16 mouse cellular contexts compared by ENCODE assay signal in genomic region chr14:21085666-21086065, GRCm38 (mm10). TPM values are rescaled to one million over a fixed set of nuclear protein-coding genes. Genes with fewer than 3 reads are reported as not detected.
DNase-seq lines count a peak whose midpoint lies in the region; ATAC-seq and TF ChIP-seq lines count a peak whose summit lies in the region.
"Had no signal": no experiment of that assay in that cellular context is flagged by ENCODE, and none has a peak within 500 bp of the region (broad histone marks: within the 10 kb centered on the region; RNA-seq: fewer than 3 reads in every experiment).

No protein-coding gene starts in this region.

- no peaks in the 10 kb centered on the region for H3K9me3 ChIP-seq in heart, embryonic 16.5 days (replicated peaks; ENCODE audit: control insufficient read depth, low read length)
- H3K9me3 ChIP-seq: hindbrain, embryonic 13.5 days; midbrain, embryonic 10.5 days; neural tube, embryonic 12.5 days had no signal

- peak; percentile 27 to 28 for DNase-seq in cerebellum, postnatal 10 days
- no peak for DNase-seq in cerebellum, postnatal 36 days
- no peak for DNase-seq in heart, postnatal 25 days (ENCODE audit: low spot score)
- DNase-seq in testis, postnatal 10 days (ENCODE audit: low spot score) = peak; percentile 52
- DNase-seq in testis, postnatal 14 days (ENCODE audit: low spot score) = no peak
- no peak for DNase-seq in left cerebral cortex, adult 2 months (ENCODE audit: extremely low spot score in 1 of 2, low spot score in 2 of 2)
- no peak for DNase-seq in natural killer cell, adult 2 months (ENCODE audit: low spot score in 2 of 2)
- DNase-seq: adrenal gland, postnatal 10 days; cerebellum, adult 11-12 months; layer of hippocampus, postnatal 36 days; thymus, postnatal 36 days had no signal

- WGBS in heart, embryonic 16.5 days = 65% methylated on average over 5 of the region's 5 CpGs

- no peak for TF ChIP-seq CTCF in left cerebral cortex, adult 2 months (IDR thresholded peaks at IDR 0.05)

- H3K4me1 ChIP-seq in heart, embryonic 16.5 days (ENCODE audit: control insufficient read depth, insufficient read depth, low read length) = peaks cover 45% of the 10 kb centered on the region

- no peak overlapping the region for H3K4me2 ChIP-seq in heart, embryonic 16.5 days (ENCODE audit: low read depth, low read length)
- H3K4me2 ChIP-seq: hindbrain, embryonic 13.5 days; neural tube, embryonic 12.5 days had no signal

- H3K36me3 ChIP-seq in heart, embryonic 16.5 days (ENCODE audit: control insufficient read depth, insufficient read depth) = no peaks in the 10 kb centered on the region
- H3K36me3 ChIP-seq: hindbrain, embryonic 13.5 days; midbrain, embryonic 10.5 days; neural tube, embryonic 12.5 days had no signal

- intact Hi-C loops in heart, postnatal 25 days (cut with DNase I) = no loop called here
- intact Hi-C loops in left cerebral cortex, adult 2 months (cut with DNase I) = no loop called here

- H3K27me3 ChIP-seq in heart, embryonic 16.5 days (ENCODE audit: control insufficient read depth, insufficient read depth, low read length) = no peaks in the 10 kb centered on the region
- H3K27me3 ChIP-seq: hindbrain, embryonic 13.5 days; neural tube, embryonic 12.5 days had no signal

- H3K4me3 ChIP-seq in heart, embryonic 16.5 days (ENCODE audit: low read length) = no peak overlapping the region
- H3K4me3 ChIP-seq in left cerebral cortex, adult 2 months = no peak overlapping the region
- H3K4me3 ChIP-seq: hindbrain, embryonic 13.5 days; midbrain, embryonic 10.5 days; neural tube, embryonic 12.5 days had no signal

- no peak for ATAC-seq in heart, embryonic 16.5 days (replicated peaks; ENCODE audit: extremely low read depth, insufficient read depth, low FRiP score)

- 0 out of 2 replicates have a peak overlapping the region, but pooled peaks have one; percentile 37 for H3K27ac ChIP-seq in heart, embryonic 16.5 days (ENCODE audit: low read length)
- H3K27ac ChIP-seq in left cerebral cortex, adult 2 months = no peak overlapping the region
- H3K27ac ChIP-seq: hindbrain, embryonic 13.5 days; kidney, postnatal 0 days; midbrain, embryonic 10.5 days; neural tube, embryonic 12.5 days had no signal

- no peak overlapping the region for H3K9ac ChIP-seq in heart, embryonic 16.5 days (ENCODE audit: low read length)
- H3K9ac ChIP-seq: hindbrain, embryonic 13.5 days; neural tube, embryonic 12.5 days had no signal

RNA-seq across cellular contexts. Expression of gene Adk, which starts 33.3 kb away (rescaled TPM):
- polyA plus RNA-seq in heart, embryonic 16.5 days (2015; fragmentation: Nextera tagmentation; extraction: Ambion mirVana) = 197 and 222 TPM in 2 replicates
- 100 to 1,000 TPM; 236 to 274 TPM for total RNA-seq in heart, postnatal 25 days (2021)
- 10 to 100 TPM; 59.5 to 69.6 TPM for total RNA-seq in left cerebral cortex, adult 2 months (2021)

RNA-seq across cellular contexts. Expression of gene Ap3m1, which starts 33.4 kb away (rescaled TPM):
- 54.4 and 60.7 TPM in 2 replicates for polyA plus RNA-seq in heart, embryonic 16.5 days (2015; fragmentation: Nextera tagmentation; extraction: Ambion mirVana)
- total RNA-seq in heart, postnatal 25 days (2021) = 10 to 100 TPM; 62.9 to 72.4 TPM
- total RNA-seq in left cerebral cortex, adult 2 months (2021) = 10 to 100 TPM; 62.5 to 64.3 TPM

Comparison
In these comparisons a context has a peak if more than half of its experiments do, and no peak if none do; other contexts are left out.
1. DNase-seq: peak in cerebellum, postnatal 10 days (2 of 2) and testis, postnatal 10 days (single experiment); none in cerebellum, postnatal 36 days (0 of 2), heart, postnatal 25 days (single experiment), testis, postnatal 14 days (single experiment), left cerebral cortex, adult 2 months (0 of 2) and natural killer cell, adult 2 months (0 of 2).